Mouse (Mus musculus) erythroblast, embryonic 14.5 days (primary cell): ENCODE results near the gene Hbb-bs. TPM values are rescaled to one million over a fixed set of nuclear protein-coding genes. Genes with fewer than 3 reads are reported as not detected.
"Not testable (repeated sequence)": the region's sequence is repeated elsewhere in the genome, so short reads cannot be mapped to it uniquely, and the experiment has no call there.

Source experiments
- H3K27me3 ChIP-seq: 2 replicates; pipeline ENCODE4 v1.6.1; 2012; ENCODE audit warnings: inconsistent platforms; ENCODE audit not compliant: control insufficient read depth
- H3K36me3 ChIP-seq: 2 replicates; pipeline ENCODE4 v1.6.1; 2012; ENCODE audit warnings: mild to moderate bottlenecking, inconsistent platforms; ENCODE audit not compliant: control insufficient read depth
- H3K4me1 ChIP-seq: 2 replicates; pipeline ENCODE4 v1.6.1; 2012; ENCODE audit warnings: inconsistent platforms; ENCODE audit not compliant: control insufficient read depth
- H3K4me3 ChIP-seq: replicated peaks from 2 replicates; pipeline ENCODE3; 2012; ENCODE audit warnings: moderate library complexity, mild to moderate bottlenecking, inconsistent platforms
- H3K9me3 ChIP-seq: 2 replicates; pipeline ENCODE4 v1.6.1; 2012; ENCODE audit warnings: low read length, inconsistent platforms, mixed read lengths; ENCODE audit not compliant: control insufficient read depth
- GATA1 ChIP-seq: IDR thresholded peaks from 2 replicates; pipeline ENCODE4 v1.6.1; 2012; ENCODE audit warnings: low read length, inconsistent platforms, mixed read lengths
- TAL1 ChIP-seq: IDR thresholded peaks from 3 replicates; pipeline ENCODE4 v1.6.1; 2012; ENCODE audit warnings: low read length, inconsistent platforms, mixed read lengths
- polyA plus RNA-seq: library from polyadenylated mRNA; stranded (reverse); fragments of >175 nt; gene quantifications from 2 replicates; pipeline ENCODE4 v1.2.3, GENCODE M21; 2012

Hbb-bs gene
- polyA plus RNA-seq, 1 experiment = 269,873 TPM

DNA sequence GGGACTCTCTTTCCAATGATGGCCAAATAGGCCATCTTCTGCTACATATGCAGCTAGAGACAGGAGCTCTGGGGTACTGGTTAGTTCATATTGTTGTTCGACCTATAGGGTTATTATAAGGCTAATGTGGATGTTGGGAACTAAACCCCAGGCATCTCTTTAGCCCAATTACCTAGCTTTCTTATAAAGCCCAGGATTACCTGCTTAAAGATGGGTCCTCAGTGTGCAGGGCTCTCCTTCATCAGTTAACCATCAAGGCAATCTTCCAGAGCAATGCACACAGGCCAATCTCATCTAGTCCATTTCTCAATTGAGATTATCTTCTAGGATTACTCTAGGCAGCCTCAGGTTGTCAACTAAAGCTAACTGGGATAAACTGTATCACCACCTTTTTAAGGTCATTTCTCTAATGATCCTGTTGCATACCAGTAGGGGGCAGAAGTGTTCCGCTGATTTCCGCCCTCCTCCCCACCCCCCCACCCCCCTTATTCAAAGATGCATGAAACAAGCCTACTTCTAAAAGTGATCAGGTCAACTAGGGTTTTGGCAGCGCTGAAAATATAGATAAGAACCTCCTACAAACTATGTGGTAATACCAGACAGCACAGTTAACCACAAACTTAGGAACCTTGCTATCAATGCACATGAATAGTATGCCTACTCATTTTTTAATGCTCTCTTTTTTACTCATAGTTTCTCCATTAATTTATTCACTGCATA, 35.1 kb downstream of the Hbb-bs start:
- H3K4me3 ChIP-seq = no peak overlapping the region
- no peaks in the 10 kb centered on the region; the same call in 1 of the 2 replicates for H3K27me3 ChIP-seq
- TF ChIP-seq GATA1 (no peak), TAL1 (no peak)
- no peaks in the 10 kb centered on the region for H3K9me3 ChIP-seq
- H3K4me1 ChIP-seq = peaks cover 16% of the 10 kb centered on the region
- H3K36me3 ChIP-seq = no peaks in the 10 kb centered on the region; the same call in 1 of the 2 replicates

DNA sequence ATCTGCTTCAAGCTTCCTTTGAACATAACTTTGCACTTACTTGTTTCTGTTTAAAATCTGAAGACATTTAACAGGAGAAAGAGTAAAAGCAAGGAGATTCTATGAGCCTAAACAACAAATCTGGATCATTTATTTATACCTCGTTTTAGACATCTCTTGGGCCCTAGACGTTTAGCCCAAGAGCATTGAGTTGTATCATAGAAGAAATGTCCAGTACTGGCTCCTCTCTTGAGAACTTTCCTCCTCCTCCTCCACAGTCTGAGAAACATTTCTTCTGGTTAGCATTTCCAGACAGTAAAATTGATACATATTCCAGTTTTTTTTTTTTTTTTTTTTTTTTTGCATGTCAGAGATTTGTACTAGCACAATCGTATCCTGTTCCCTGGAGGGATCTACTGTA, 36.2 kb downstream of the Hbb-bs start, which contains the start of gene Olfr67:
Gene Olfr67 (minus strand): TSS at position 101 of the 400 bp plus-strand sequence.
- TF ChIP-seq TAL1 (no peak), GATA1 (no peak)
- Histone ChIP-seq H3K4me1 (peaks cover 16% of the 10 kb centered on the region), H3K4me3 (no peak within 1 kb of the TSS), H3K27me3 (peaks cover 2% of the 10 kb centered on the region; the same call in 1 of the 2 replicates), H3K36me3 (no peaks in the 10 kb centered on the region; the same call in 1 of the 2 replicates), H3K9me3 (no peaks in the 10 kb centered on the region)

DNA sequence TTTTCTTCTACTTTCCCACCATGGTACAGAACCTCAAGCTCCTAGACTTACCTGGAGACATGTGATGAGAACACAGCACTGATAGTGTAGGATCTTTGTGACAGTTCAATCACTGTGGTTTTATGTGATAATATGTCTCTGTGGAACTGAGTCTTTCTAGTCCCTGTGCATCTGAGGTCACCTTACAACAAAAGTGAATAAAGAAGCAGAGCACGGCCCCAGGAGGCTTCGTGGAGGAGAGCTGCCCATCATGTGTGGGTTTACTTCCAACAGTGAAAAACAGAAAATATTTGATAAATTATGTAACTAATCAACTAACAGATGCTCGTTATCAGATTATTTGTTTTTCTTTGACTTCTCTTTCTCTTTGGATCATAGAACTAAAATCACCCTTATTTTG, 48.3 kb downstream of the Hbb-bs start, which contains the start of gene Olfr68:
Gene Olfr68 (minus strand): TSS at position 101 of the 400 bp plus-strand sequence.
- no peaks in the 10 kb centered on the region for H3K9me3 ChIP-seq
- TF ChIP-seq GATA1 (no peak), TAL1 (no peak)
- H3K36me3 ChIP-seq = no peaks in the 10 kb centered on the region
- no peaks in the 10 kb centered on the region; the same call in 1 of the 2 replicates for H3K27me3 ChIP-seq
- peaks cover 2% of the 10 kb centered on the region for H3K4me1 ChIP-seq
- H3K4me3 ChIP-seq = no peak within 1 kb of the TSS

DNA sequence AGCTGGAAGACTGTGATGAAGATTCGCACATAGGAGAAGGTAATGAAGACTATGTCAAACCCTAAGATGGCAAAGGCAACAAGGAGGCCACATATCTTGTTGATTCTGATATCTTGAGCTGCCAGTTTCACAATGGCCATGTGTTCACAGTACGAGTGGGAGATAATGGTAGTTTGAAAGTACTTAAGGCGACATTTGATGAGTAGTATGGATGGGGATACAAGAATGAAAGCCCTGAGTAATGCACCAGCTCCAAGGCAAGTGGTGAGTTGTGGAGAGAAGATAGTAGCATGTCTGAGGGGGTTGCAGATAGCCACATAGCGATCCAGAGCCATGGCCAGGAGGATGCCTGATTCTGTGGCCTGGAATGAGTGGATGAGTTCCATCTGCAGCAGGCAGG, 50.2 kb downstream of the Hbb-bs start:
- H3K27me3 ChIP-seq, H3K4me1 ChIP-seq, H3K9me3 ChIP-seq, H3K4me3 ChIP-seq, H3K36me3 ChIP-seq: not testable (repeated sequence)

Other genes with a start within 250 kb of the Hbb-bs start
- gene Olfr618, start 238.0 kb downstream of the Hbb-bs start, polyA plus RNA-seq = not detected in 2 replicates
- not detected in 2 replicates for gene Olfr619, start 227.5 kb downstream of the Hbb-bs start, polyA plus RNA-seq
- not detected in 2 replicates for gene Olfr620, start 215.6 kb downstream of the Hbb-bs start, polyA plus RNA-seq
- not detected in 2 replicates for gene Olfr622, start 185.4 kb downstream of the Hbb-bs start, polyA plus RNA-seq
- not detected in 2 replicates for gene Olfr623, start 164.4 kb downstream of the Hbb-bs start, polyA plus RNA-seq
- gene Olfr624, start 156.9 kb downstream of the Hbb-bs start, polyA plus RNA-seq = not detected in 2 replicates
- not detected in 2 replicates for gene Olfr625-ps1, start 145.4 kb downstream of the Hbb-bs start, polyA plus RNA-seq
- gene Olfr243, start 113.4 kb downstream of the Hbb-bs start, polyA plus RNA-seq = not detected in 2 replicates
- not detected in 2 replicates for gene Olfr628, start 97.7 kb downstream of the Hbb-bs start, polyA plus RNA-seq
- not detected in 2 replicates for gene Olfr629, start 83.2 kb downstream of the Hbb-bs start, polyA plus RNA-seq
- gene Olfr630, start 70.8 kb downstream of the Hbb-bs start, polyA plus RNA-seq = not detected in 2 replicates
- gene Olfr69, start 56.5 kb downstream of the Hbb-bs start, polyA plus RNA-seq = not detected in 2 replicates
- gene Olfr68, start 48.4 kb downstream of the Hbb-bs start, polyA plus RNA-seq = 0.02 TPM in 1 of 2 replicates, not detected in the other
- gene Olfr67, start 36.3 kb downstream of the Hbb-bs start, polyA plus RNA-seq = not detected in 2 replicates
- 22,007 and 54,805 TPM in 2 replicates for gene Hbb-bt, start 14.1 kb downstream of the Hbb-bs start, polyA plus RNA-seq
- gene Hbb-bh2, start 12.4 kb upstream of the Hbb-bs start, polyA plus RNA-seq = 0.10 TPM in 1 of 2 replicates, not detected in the other
- 4.0 and 4.3 TPM in 2 replicates for gene Hbb-bh1, start 15.1 kb upstream of the Hbb-bs start, polyA plus RNA-seq
- 85.0 and 543 TPM in 2 replicates for gene Hbb-y, start 25.1 kb upstream of the Hbb-bs start, polyA plus RNA-seq
- not detected in 2 replicates for gene Olfr66, start 58.2 kb upstream of the Hbb-bs start, polyA plus RNA-seq
- not detected in 2 replicates for gene Olfr64, start 66.4 kb upstream of the Hbb-bs start, polyA plus RNA-seq
- gene Olfr65, start 75.4 kb upstream of the Hbb-bs start, polyA plus RNA-seq = 0.08 TPM in 1 of 2 replicates, not detected in the other
- 0.10 TPM in 1 of 2 replicates, not detected in the other for gene Olfr631, start 100.7 kb upstream of the Hbb-bs start, polyA plus RNA-seq
- gene Olfr632, start 106.3 kb upstream of the Hbb-bs start, polyA plus RNA-seq = not detected in 2 replicates
- gene Olfr633, start 116.3 kb upstream of the Hbb-bs start, polyA plus RNA-seq = not detected in 2 replicates
- gene Olfr635, start 143.1 kb upstream of the Hbb-bs start, polyA plus RNA-seq = 0.01 TPM in 1 of 2 replicates, not detected in the other
- not detected in 2 replicates for gene Olfr638, start 170.7 kb upstream of the Hbb-bs start, polyA plus RNA-seq
- not detected in 2 replicates for gene Olfr639, start 189.2 kb upstream of the Hbb-bs start, polyA plus RNA-seq
- 0.01 TPM in 1 of 2 replicates, not detected in the other for gene Olfr640, start 197.5 kb upstream of the Hbb-bs start, polyA plus RNA-seq
- not detected in 2 replicates for gene Olfr641, start 207.3 kb upstream of the Hbb-bs start, polyA plus RNA-seq
- not detected in 2 replicates for gene Olfr642, start 224.6 kb upstream of the Hbb-bs start, polyA plus RNA-seq
- not detected in 2 replicates for gene 4930516K23Rik, start 233.3 kb upstream of the Hbb-bs start, polyA plus RNA-seq
- gene Olfr644, start 243.8 kb upstream of the Hbb-bs start, polyA plus RNA-seq = not detected in 2 replicates